Mouse (Mus musculus): Measurements from ENCODE around the gene Gm5678. TPM values are rescaled to one million over a fixed set of nuclear protein-coding genes. Genes with fewer than 3 reads are reported as not detected.

The Gm5678 gene
- polyA plus RNA-seq, 1 experiment from 2014 or later: not detected

- no peak overlapping the region for H3K4me3 ChIP-seq (ENCODE audit: low read depth, low read length)
- H3K4me2 ChIP-seq: no peak overlapping the region
- H3K27me3 ChIP-seq (ENCODE audit: control insufficient read depth, insufficient read depth, low read length): no peaks in the 10 kb centered on the region
- H3K36me3 ChIP-seq (ENCODE audit: control insufficient read depth, insufficient read depth, low read length): 0 out of 2 replicates have a peak, but pooled peaks cover 7% of the 10 kb centered on the region
- no peak overlapping the region for H3K9ac ChIP-seq (ENCODE audit: low read depth, low read length)
- ATAC-seq (replicated peaks; ENCODE audit: insufficient number of reproducible peaks, low FRiP score, low TSS enrichment): no peak
- no peaks in the 10 kb centered on the region for H3K9me3 ChIP-seq (replicated peaks; ENCODE audit: control insufficient read depth, low read length)
- peaks cover 9% of the 10 kb centered on the region for H3K4me1 ChIP-seq (ENCODE audit: control insufficient read depth, insufficient read depth, low read length)
- WGBS (ENCODE audit: insufficient replicate concordance): 90% methylated on average over 20 of the region's 20 CpGs
- H3K27ac ChIP-seq (ENCODE audit: low read depth, low read length): no peak overlapping the region
Measured at GRCm38 (mm10) chr16:93591450-93592430, 36.2 kb upstream of the Gm5678 start.

- Histone ChIP-seq H3K27me3 (ENCODE audit: control insufficient read depth, insufficient read depth, low read length) (no peaks in the 10 kb centered on the region), H3K9ac (ENCODE audit: low read depth, low read length) (no peak overlapping the region), H3K9me3 (replicated peaks; ENCODE audit: control insufficient read depth, low read length) (no peaks in the 10 kb centered on the region), H3K36me3 (ENCODE audit: control insufficient read depth, insufficient read depth, low read length) (0 out of 2 replicates have a peak, but pooled peaks cover 7% of the 10 kb centered on the region), H3K27ac (ENCODE audit: low read depth, low read length) (no peak overlapping the region), H3K4me2 (no peak overlapping the region), H3K4me1 (ENCODE audit: control insufficient read depth, insufficient read depth, low read length) (peaks cover 5% of the 10 kb centered on the region), H3K4me3 (ENCODE audit: low read depth, low read length) (no peak overlapping the region)
- WGBS (ENCODE audit: insufficient replicate concordance): 90% methylated on average over 3 of the region's 3 CpGs
- ATAC-seq (replicated peaks; ENCODE audit: insufficient number of reproducible peaks, low FRiP score, low TSS enrichment): no peak
Measured at GRCm38 (mm10) chr16:93592711-93593110, 35.2 kb upstream of the Gm5678 start.

DNA sequence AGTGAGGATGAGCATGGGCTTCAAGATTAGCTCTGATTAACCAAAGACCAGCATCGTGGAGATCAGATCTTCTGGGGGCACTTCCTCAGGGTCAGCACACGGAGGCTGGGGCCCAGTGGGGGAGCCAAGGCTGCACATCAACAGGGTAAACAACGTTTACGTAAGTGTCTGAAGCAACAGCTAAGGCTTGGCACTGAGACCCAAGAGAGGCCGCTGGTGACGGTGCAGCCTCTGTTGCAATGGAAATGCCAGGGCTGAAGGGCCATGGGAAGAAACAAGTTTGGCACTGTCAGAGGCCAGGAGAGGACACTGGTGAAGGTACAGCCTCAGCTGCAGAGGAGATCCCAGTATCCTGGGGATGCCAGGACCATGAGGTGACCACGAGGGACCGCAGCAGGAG is 34.5 kb upstream of the Gm5678 start:
- Histone ChIP-seq H3K36me3 (ENCODE audit: control insufficient read depth, insufficient read depth, low read length) (0 out of 2 replicates have a peak, but pooled peaks cover 11% of the 10 kb centered on the region), H3K4me2 (no peak overlapping the region), H3K4me3 (ENCODE audit: low read depth, low read length) (no peak overlapping the region), H3K4me1 (ENCODE audit: control insufficient read depth, insufficient read depth, low read length) (no peaks in the 10 kb centered on the region), H3K9ac (ENCODE audit: low read depth, low read length) (no peak overlapping the region), H3K9me3 (replicated peaks; ENCODE audit: control insufficient read depth, low read length) (no peaks in the 10 kb centered on the region), H3K27me3 (ENCODE audit: control insufficient read depth, insufficient read depth, low read length) (no peaks in the 10 kb centered on the region), H3K27ac (ENCODE audit: low read depth, low read length) (no peak overlapping the region)
- WGBS (ENCODE audit: insufficient replicate concordance): 89% methylated on average over 8 of the region's 8 CpGs
- no peak for ATAC-seq (replicated peaks; ENCODE audit: insufficient number of reproducible peaks, low FRiP score, low TSS enrichment)

DNA sequence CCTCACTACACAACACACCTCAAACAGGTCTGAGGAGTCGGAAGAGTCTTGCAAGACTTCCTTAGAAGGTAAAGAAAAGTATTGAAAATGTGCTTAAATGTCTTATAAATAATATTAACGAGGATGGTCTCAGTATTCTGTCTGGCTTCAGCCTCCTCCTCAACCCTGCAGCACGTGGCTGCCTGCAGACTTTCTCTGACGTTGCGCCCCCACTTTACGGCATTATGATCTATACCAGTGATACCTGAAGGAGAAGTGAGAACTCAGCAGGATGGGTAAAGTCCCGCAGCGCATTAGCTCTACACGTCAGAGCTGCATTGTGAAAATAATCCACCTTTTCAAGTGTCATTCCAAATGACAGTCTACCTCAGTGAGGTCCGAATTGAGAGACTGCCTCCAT is 33.4 kb upstream of the Gm5678 start:
- H3K36me3 ChIP-seq (ENCODE audit: control insufficient read depth, insufficient read depth, low read length): 0 out of 2 replicates have a peak, but pooled peaks cover 11% of the 10 kb centered on the region
- WGBS (ENCODE audit: insufficient replicate concordance): 89% methylated on average over 10 of the region's 10 CpGs
- H3K27ac ChIP-seq (ENCODE audit: low read depth, low read length): no peak overlapping the region
- no peaks in the 10 kb centered on the region for H3K9me3 ChIP-seq (replicated peaks; ENCODE audit: control insufficient read depth, low read length)
- H3K27me3 ChIP-seq (ENCODE audit: control insufficient read depth, insufficient read depth, low read length): no peaks in the 10 kb centered on the region
- no peak overlapping the region for H3K4me2 ChIP-seq
- no peak overlapping the region for H3K9ac ChIP-seq (ENCODE audit: low read depth, low read length)
- no peak for ATAC-seq (replicated peaks; ENCODE audit: insufficient number of reproducible peaks, low FRiP score, low TSS enrichment)
- H3K4me1 ChIP-seq (ENCODE audit: control insufficient read depth, insufficient read depth, low read length): no peaks in the 10 kb centered on the region
- no peak overlapping the region for H3K4me3 ChIP-seq (ENCODE audit: low read depth, low read length)

- no peak for ATAC-seq (replicated peaks; ENCODE audit: insufficient number of reproducible peaks, low FRiP score, low TSS enrichment)
- 81% methylated on average over 5 of the region's 5 CpGs for WGBS (ENCODE audit: insufficient replicate concordance)
- no peak overlapping the region for H3K4me3 ChIP-seq (ENCODE audit: low read depth, low read length)
Measured at GRCm38 (mm10) chr16:93595766-93596165, 32.1 kb upstream of the Gm5678 start.

GRCm38 (mm10) chr16:93596807-93597206 is 31.1 kb upstream of the Gm5678 start:
- H3K9me3 ChIP-seq (replicated peaks; ENCODE audit: control insufficient read depth, low read length): no peaks in the 10 kb centered on the region
- H3K27me3 ChIP-seq (ENCODE audit: control insufficient read depth, insufficient read depth, low read length): no peaks in the 10 kb centered on the region
- H3K4me2 ChIP-seq: no peak overlapping the region
- H3K9ac ChIP-seq (ENCODE audit: low read depth, low read length): no peak overlapping the region
- no peak for ATAC-seq (replicated peaks; ENCODE audit: insufficient number of reproducible peaks, low FRiP score, low TSS enrichment)
- 88% methylated on average over 7 of the region's 7 CpGs for WGBS (ENCODE audit: insufficient replicate concordance)
- no peaks in the 10 kb centered on the region for H3K4me1 ChIP-seq (ENCODE audit: control insufficient read depth, insufficient read depth, low read length)
- H3K27ac ChIP-seq (ENCODE audit: low read depth, low read length): no peak overlapping the region
- 0 out of 2 replicates have a peak, but pooled peaks cover 4% of the 10 kb centered on the region for H3K36me3 ChIP-seq (ENCODE audit: control insufficient read depth, insufficient read depth, low read length)
- H3K4me3 ChIP-seq (ENCODE audit: low read depth, low read length): no peak overlapping the region

More at GRCm38 (mm10) chr16:93595766-93596165, 32.1 kb upstream of the Gm5678 start:
- no peaks in the 10 kb centered on the region for H3K9me3 ChIP-seq (replicated peaks; ENCODE audit: control insufficient read depth, low read length)
- H3K27me3 ChIP-seq (ENCODE audit: control insufficient read depth, insufficient read depth, low read length): no peaks in the 10 kb centered on the region
- 0 out of 2 replicates have a peak, but pooled peaks cover 5% of the 10 kb centered on the region for H3K36me3 ChIP-seq (ENCODE audit: control insufficient read depth, insufficient read depth, low read length)
- H3K9ac ChIP-seq (ENCODE audit: low read depth, low read length): no peak overlapping the region
- H3K4me1 ChIP-seq (ENCODE audit: control insufficient read depth, insufficient read depth, low read length): no peaks in the 10 kb centered on the region
- no peak overlapping the region for H3K27ac ChIP-seq (ENCODE audit: low read depth, low read length)
- no peak overlapping the region for H3K4me2 ChIP-seq

GRCm38 (mm10) chr16:93597551-93597950 is 30.3 kb upstream of the Gm5678 start:
- Histone ChIP-seq H3K36me3 (ENCODE audit: control insufficient read depth, insufficient read depth, low read length) (0 out of 2 replicates have a peak, but pooled peaks cover 4% of the 10 kb centered on the region), H3K4me3 (ENCODE audit: low read depth, low read length) (no peak overlapping the region), H3K9me3 (replicated peaks; ENCODE audit: control insufficient read depth, low read length) (no peaks in the 10 kb centered on the region), H3K4me2 (no peak overlapping the region), H3K9ac (ENCODE audit: low read depth, low read length) (no peak overlapping the region), H3K27ac (ENCODE audit: low read depth, low read length) (no peak overlapping the region), H3K4me1 (ENCODE audit: control insufficient read depth, insufficient read depth, low read length) (no peaks in the 10 kb centered on the region), H3K27me3 (ENCODE audit: control insufficient read depth, insufficient read depth, low read length) (no peaks in the 10 kb centered on the region)
- ATAC-seq (replicated peaks; ENCODE audit: insufficient number of reproducible peaks, low FRiP score, low TSS enrichment): no peak
- WGBS (ENCODE audit: insufficient replicate concordance): 92% methylated on average over 9 of the region's 9 CpGs

- H3K27ac ChIP-seq (ENCODE audit: low read depth, low read length): no peak overlapping the region
- H3K27me3 ChIP-seq (ENCODE audit: control insufficient read depth, insufficient read depth, low read length): no peaks in the 10 kb centered on the region
- no peaks in the 10 kb centered on the region for H3K4me1 ChIP-seq (ENCODE audit: control insufficient read depth, insufficient read depth, low read length)
- WGBS (ENCODE audit: insufficient replicate concordance): 81% methylated on average over 6 of the region's 6 CpGs
- no peak for ATAC-seq (replicated peaks; ENCODE audit: insufficient number of reproducible peaks, low FRiP score, low TSS enrichment)
- H3K9me3 ChIP-seq (replicated peaks; ENCODE audit: control insufficient read depth, low read length): no peaks in the 10 kb centered on the region
- H3K9ac ChIP-seq (ENCODE audit: low read depth, low read length): no peak overlapping the region
- H3K4me2 ChIP-seq: no peak overlapping the region; the same call in 1 of the 2 replicates
- no peak overlapping the region for H3K4me3 ChIP-seq (ENCODE audit: low read depth, low read length)
- H3K36me3 ChIP-seq (ENCODE audit: control insufficient read depth, insufficient read depth, low read length): 0 out of 2 replicates have a peak, but pooled peaks cover 4% of the 10 kb centered on the region
Measured at GRCm38 (mm10) chr16:93599461-93599860, 28.4 kb upstream of the Gm5678 start.
